Mouse (Mus musculus) heart, postnatal 0 days (tissue): Measurements from ENCODE around the gene Dna2. TPM values are rescaled to one million over a fixed set of nuclear protein-coding genes. Genes with fewer than 3 reads are reported as not detected.
A peak's percentile ranks its signal among the peaks of the same experiment; 100 is the strongest.

Source experiments
- ATAC-seq: fragments of 200-750 bp; cut with Nextera tagmentation; 2 replicates; pipeline ENCODE4 v1.8.0; 2017; ENCODE audit warnings: low read depth, moderate number of reproducible peaks, moderate library complexity; ENCODE audit not compliant: insufficient read depth
- DNase-seq: peaks from one replicate; pipeline ENCODE4 v3.0.0-alpha.2; 2016; ENCODE audit warnings: low spot score
- H3K27ac ChIP-seq: fragments of 300-500 bp; sonication (generic); 2 replicates; pipeline ENCODE4 v1.5.1; 2014; ENCODE audit warnings: low read depth, mild to moderate bottlenecking
- H3K27me3 ChIP-seq: fragments of 300-500 bp; sonication (generic); 2 replicates; pipeline ENCODE4 v1.6.1; 2014; ENCODE audit warnings: low read length, mixed read lengths; ENCODE audit not compliant: control insufficient read depth, insufficient read depth
- H3K36me3 ChIP-seq: fragments of 300-500 bp; sonication (generic); replicated peaks from 2 replicates; pipeline ENCODE4 v1.6.1; 2014; ENCODE audit warnings: low read length, mixed read lengths; ENCODE audit not compliant: control insufficient read depth, insufficient read depth
- H3K4me1 ChIP-seq: fragments of 300-500 bp; sonication (generic); 2 replicates; pipeline ENCODE4 v1.6.1; 2014; ENCODE audit warnings: antibody characterized with exemption; ENCODE audit not compliant: control insufficient read depth, insufficient read depth
- H3K4me2 ChIP-seq: fragments of 300-500 bp; sonication (generic); 2 replicates; pipeline ENCODE4 v1.6.1; 2014; ENCODE audit warnings: low read depth, mild to moderate bottlenecking, low read length, moderate library complexity
- H3K4me3 ChIP-seq: fragments of 300-500 bp; sonication (generic); 2 replicates; pipeline ENCODE4 v1.5.1; 2014; ENCODE audit warnings: low read depth, low read length
- H3K9ac ChIP-seq: fragments of 300-500 bp; sonication (generic); replicated peaks from 2 replicates; pipeline ENCODE4 v1.6.1; 2014; ENCODE audit warnings: low read depth, low read length, mixed read lengths
- H3K9me3 ChIP-seq: fragments of 300-500 bp; sonication (generic); replicated peaks from 2 replicates; pipeline ENCODE4 v1.6.1; 2016; ENCODE audit warnings: low read length; ENCODE audit not compliant: control insufficient read depth
- CTCF ChIP-seq: IDR thresholded peaks from 2 replicates; pipeline ENCODE4 v1.5.1; 2016; ENCODE audit warnings: antibody characterized with exemption, control low read depth, low read depth
- EP300 ChIP-seq: IDR thresholded peaks from 2 replicates; pipeline ENCODE4 v1.6.1; 2016; ENCODE audit warnings: antibody characterized with exemption, low read depth
- WGBS: fragments of 180-500 bp; shearing (Covaris S2); extraction: QIAGEN DNeasy Blood & Tissue Kit; methylation state at CpG from one replicate; pipeline ENCODE4 v1.1.7; 2014; 5-methylcytosine and 5-hydroxymethylcytosine counted together
- polyA plus RNA-seq: library from polyadenylated mRNA; unstranded; fragments of >200 nt; fragmentation: Nextera tagmentation; extraction: Ambion mirVana; gene quantifications from 2 replicates; pipeline ENCODE4 v1.2.1, GENCODE M21; 2015
- total RNA-seq: library from RNA; depleted of rRNA; stranded (reverse); fragments of >200 nt; gene quantifications from 2 replicates; pipeline ENCODE4 v1.2.3, GENCODE M21; 2014; ENCODE audit warnings: low replicate concordance

Gene Dna2
- total and polyA plus RNA-seq, 2 experiments from 2014 or later, result 0.88 to 4.3 TPM

GRCm38 (mm10) chr10:62984495-62984894, 37.7 kb downstream of the Dna2 start:
- 42% methylated on average over 6 of the region's 6 CpGs for WGBS
- no peak overlapping the region for H3K9ac ChIP-seq
- ATAC-seq, result peak; percentile 75

DNA sequence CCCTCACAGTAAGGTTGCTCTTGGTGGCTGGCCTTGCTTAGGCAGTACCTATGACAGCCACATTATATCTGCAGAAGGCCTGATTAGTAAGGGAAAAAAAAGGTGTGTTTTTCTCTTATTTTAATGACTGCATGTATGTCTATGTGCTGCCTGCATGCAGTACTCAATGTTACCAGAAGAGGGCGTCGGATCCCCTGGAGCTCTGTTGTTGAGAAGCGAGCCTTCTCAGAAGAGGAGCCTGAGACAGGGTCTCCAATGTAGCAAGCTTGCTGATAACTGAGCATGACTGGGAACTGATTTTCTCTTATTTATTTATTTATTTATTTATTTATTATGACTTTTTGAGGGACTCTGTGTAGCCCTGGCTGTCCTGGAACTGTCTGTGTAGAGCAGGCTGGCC, 40.5 kb downstream of the Dna2 start:
- H3K27ac ChIP-seq, result no peak overlapping the region
- no peaks in the 10 kb centered on the region for H3K27me3 ChIP-seq
- no peak overlapping the region for H3K9ac ChIP-seq
- no peaks in the 10 kb centered on the region for H3K4me1 ChIP-seq
- DNase-seq (no peak), ATAC-seq (no peak)
- H3K4me2 ChIP-seq, result no peak overlapping the region
- H3K9me3 ChIP-seq, result no peaks in the 10 kb centered on the region
- TF ChIP-seq EP300 (no peak), CTCF (peak; percentile 45)
- 42% methylated on average over 3 of the region's 3 CpGs for WGBS
- peaks cover 53% of the 10 kb centered on the region for H3K36me3 ChIP-seq
- H3K4me3 ChIP-seq, result no peak overlapping the region

More at GRCm38 (mm10) chr10:62984495-62984894, 37.7 kb downstream of the Dna2 start:
- H3K27me3 ChIP-seq, result no peaks in the 10 kb centered on the region
- TF ChIP-seq CTCF (no peak), EP300 (peak; percentile 74; the same call in 1 of the 2 replicates)
- H3K4me3 ChIP-seq, result no peak overlapping the region
- H3K9me3 ChIP-seq, result no peaks in the 10 kb centered on the region
- peak; percentile 75 for DNase-seq
- H3K4me2 ChIP-seq, result peak overlapping the region; percentile 5; the same call in 1 of the 2 replicates
- H3K27ac ChIP-seq, result peak overlapping the region; percentile 43
- H3K36me3 ChIP-seq, result peaks cover 25% of the 10 kb centered on the region; the same call in 1 of the 2 replicates
- H3K4me1 ChIP-seq, result peaks cover 8% of the 10 kb centered on the region; the same call in 1 of the 2 replicates

- Histone ChIP-seq H3K27ac (no peak overlapping the region), H3K4me3 (no peak overlapping the region), H3K9me3 (no peaks in the 10 kb centered on the region), H3K27me3 (no peaks in the 10 kb centered on the region), H3K9ac (no peak overlapping the region), H3K4me1 (no peaks in the 10 kb centered on the region), H3K36me3 (peaks cover 69% of the 10 kb centered on the region), H3K4me2 (no peak overlapping the region)
- TF ChIP-seq CTCF, result no peak
- no peak for TF ChIP-seq EP300
- DNase-seq (no peak), ATAC-seq (no peak)
- 93% methylated on average over 15 of the region's 15 CpGs for WGBS
Observed at GRCm38 (mm10) chr10:62990636-62991035, 43.8 kb downstream of the Dna2 start.

DNA sequence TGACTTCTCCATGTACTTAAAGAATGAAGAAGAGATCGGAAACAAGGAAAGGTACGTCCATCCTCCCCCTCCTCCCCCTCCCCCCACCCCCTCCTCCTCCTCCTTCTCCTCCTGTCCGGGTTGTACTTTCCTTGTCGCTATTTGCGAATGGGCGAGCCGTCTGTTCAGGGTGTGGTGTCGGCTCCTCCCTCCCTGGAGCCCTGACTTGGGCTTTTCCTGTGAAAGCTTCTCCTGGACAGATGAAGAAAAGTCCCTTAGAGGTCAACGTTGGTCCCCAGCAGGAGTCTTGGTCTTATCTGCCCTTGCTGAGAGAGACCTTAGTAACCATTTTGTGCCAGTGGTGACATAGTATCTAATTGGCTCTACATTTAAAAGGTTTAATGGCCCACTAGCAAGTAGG, 47.2 kb downstream of the Dna2 start:
- Histone ChIP-seq H3K36me3 (peaks cover 93% of the 10 kb centered on the region), H3K27ac (no peak overlapping the region), H3K4me2 (no peak overlapping the region), H3K9ac (no peak overlapping the region), H3K4me3 (no peak overlapping the region), H3K9me3 (no peaks in the 10 kb centered on the region), H3K27me3 (no peaks in the 10 kb centered on the region), H3K4me1 (no peaks in the 10 kb centered on the region)
- no peak for ATAC-seq
- WGBS, result 77% methylated on average over 5 of the region's 9 CpGs
- no peak for DNase-seq
- TF ChIP-seq CTCF, result no peak
- no peak for TF ChIP-seq EP300

DNA sequence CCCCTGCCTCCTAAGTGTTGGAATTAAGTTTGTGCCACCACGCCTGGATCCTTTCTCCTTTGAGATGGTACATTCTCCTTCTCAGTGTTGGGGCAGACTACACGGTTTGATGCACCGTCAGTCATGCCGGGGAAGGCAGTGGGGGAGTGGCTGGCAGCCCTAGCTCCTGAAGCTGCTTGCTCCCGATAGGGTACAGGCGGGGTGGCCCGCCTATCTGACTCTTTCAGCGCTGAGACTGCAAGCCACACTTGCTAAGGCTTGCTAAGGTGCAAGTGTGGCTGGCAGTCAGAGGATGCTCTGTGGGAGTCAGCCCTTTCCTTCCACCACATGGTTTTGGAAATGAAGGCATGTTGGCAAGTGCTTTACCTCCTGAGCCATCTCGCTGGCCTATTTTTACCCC, 53.8 kb downstream of the Dna2 start:
- WGBS, result 66% methylated on average over 9 of the region's 9 CpGs
- ATAC-seq (no peak), DNase-seq (no peak)
- Histone ChIP-seq H3K36me3 (peaks cover 93% of the 10 kb centered on the region), H3K9me3 (no peaks in the 10 kb centered on the region), H3K27me3 (no peaks in the 10 kb centered on the region), H3K4me1 (no peaks in the 10 kb centered on the region), H3K27ac (no peak overlapping the region), H3K9ac (no peak overlapping the region), H3K4me2 (no peak overlapping the region), H3K4me3 (no peak overlapping the region)
- TF ChIP-seq CTCF (no peak), EP300 (no peak)

GRCm38 (mm10) chr10:63003252-63003651, 56.4 kb downstream of the Dna2 start:
- DNase-seq (no peak), ATAC-seq (no peak)
- WGBS, result 72% methylated on average over 9 of the region's 9 CpGs
- H3K27ac ChIP-seq, result no peak overlapping the region
- no peaks in the 10 kb centered on the region for H3K9me3 ChIP-seq
- H3K4me3 ChIP-seq, result no peak overlapping the region
- no peak overlapping the region for H3K9ac ChIP-seq
- no peaks in the 10 kb centered on the region for H3K4me1 ChIP-seq
- H3K27me3 ChIP-seq, result no peaks in the 10 kb centered on the region
- no peak overlapping the region for H3K4me2 ChIP-seq
- TF ChIP-seq CTCF, result no peak
- no peak for TF ChIP-seq EP300
- H3K36me3 ChIP-seq, result peaks cover 89% of the 10 kb centered on the region
